Mouse (Mus musculus): ENCODE measurements around the gene Grin2a. TPM values are rescaled to one million over a fixed set of nuclear protein-coding genes. Genes with fewer than 3 reads are reported as not detected.

Gene Grin2a
- polyA plus RNA-seq, 1 experiment = 39.1 TPM

DNA sequence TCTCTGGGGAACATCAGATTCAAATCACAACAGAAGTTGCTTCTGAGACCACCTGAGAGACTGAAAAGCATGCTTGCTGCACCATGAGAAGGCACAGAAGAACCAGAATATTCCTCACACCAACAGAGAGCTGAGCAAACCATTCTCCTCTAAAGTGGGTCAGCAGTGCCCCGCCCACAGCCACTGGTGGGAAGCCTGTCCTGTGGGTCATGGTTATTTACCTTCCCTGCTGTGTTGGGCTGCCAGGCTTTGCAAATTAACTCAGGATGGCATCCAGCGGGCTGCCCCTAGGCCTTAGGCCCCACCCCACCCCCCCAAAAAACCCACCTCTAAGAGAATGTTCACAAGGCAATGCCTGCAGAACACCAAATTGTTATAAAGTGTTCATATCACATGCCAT lies 96.2 kb downstream of the Grin2a start:
- TF ChIP-seq POLR2A (IDR thresholded peaks at IDR 0.05; ENCODE audit: extremely low read depth, insufficient read depth, low read length) = no peak
- no peak for TF ChIP-seq CTCF (IDR thresholded peaks at IDR 0.05; ENCODE audit: extremely low read depth, insufficient read depth, low read length)
- peaks cover 4% of the 10 kb centered on the region for H3K4me1 ChIP-seq (ENCODE audit: control insufficient read depth, insufficient read depth, low read length)
- H3K4me3 ChIP-seq (ENCODE audit: insufficient read depth, low read length) = no peak overlapping the region
- no peak overlapping the region for H3K27ac ChIP-seq (ENCODE audit: insufficient read depth, low read length)

DNA sequence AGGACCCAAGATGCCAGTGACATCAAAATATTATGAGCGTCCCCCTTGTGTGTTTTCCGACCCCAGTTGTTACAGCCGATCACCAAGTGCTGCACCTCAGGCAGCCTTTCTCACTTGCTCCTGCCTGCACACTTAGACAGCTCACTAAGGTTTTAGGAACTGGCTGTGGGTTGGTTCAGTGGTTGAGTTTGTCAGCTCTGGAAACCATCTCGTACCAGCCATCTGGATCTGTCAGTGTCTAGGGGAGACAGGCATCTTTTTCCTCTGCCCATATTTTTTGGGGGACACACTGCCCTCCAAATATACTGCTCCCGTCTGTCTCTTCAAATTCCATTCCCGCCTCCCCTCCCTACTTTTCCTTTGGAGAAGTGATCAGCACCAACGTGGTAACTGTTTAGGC lies 99.8 kb downstream of the Grin2a start:
- Histone ChIP-seq H3K4me3 (ENCODE audit: insufficient read depth, low read length) (no peak overlapping the region), H3K4me1 (ENCODE audit: control insufficient read depth, insufficient read depth, low read length) (peaks cover 3% of the 10 kb centered on the region; the same call in 1 of the 2 replicates), H3K27ac (ENCODE audit: insufficient read depth, low read length) (no peak overlapping the region)
- TF ChIP-seq CTCF (IDR thresholded peaks at IDR 0.05; ENCODE audit: extremely low read depth, insufficient read depth, low read length) (no peak), POLR2A (IDR thresholded peaks at IDR 0.05; ENCODE audit: extremely low read depth, insufficient read depth, low read length) (no peak)

GRCm38 (mm10) chr16:9886155-9886554 lies 109.2 kb downstream of the Grin2a start:
- Histone ChIP-seq H3K27ac (ENCODE audit: insufficient read depth, low read length) (no peak overlapping the region), H3K4me1 (ENCODE audit: control insufficient read depth, insufficient read depth, low read length) (peaks cover 6% of the 10 kb centered on the region), H3K4me3 (ENCODE audit: insufficient read depth, low read length) (no peak overlapping the region)
- TF ChIP-seq CTCF (IDR thresholded peaks at IDR 0.05; ENCODE audit: extremely low read depth, insufficient read depth, low read length) (no peak), POLR2A (IDR thresholded peaks at IDR 0.05; ENCODE audit: extremely low read depth, insufficient read depth, low read length) (no peak)

GRCm38 (mm10) chr16:9884141-9884540 lies 111.2 kb downstream of the Grin2a start:
- TF ChIP-seq CTCF (IDR thresholded peaks at IDR 0.05; ENCODE audit: extremely low read depth, insufficient read depth, low read length) (no peak), POLR2A (IDR thresholded peaks at IDR 0.05; ENCODE audit: extremely low read depth, insufficient read depth, low read length) (no peak)
- Histone ChIP-seq H3K4me3 (ENCODE audit: insufficient read depth, low read length) (no peak overlapping the region), H3K4me1 (ENCODE audit: control insufficient read depth, insufficient read depth, low read length) (peaks cover 7% of the 10 kb centered on the region), H3K27ac (ENCODE audit: insufficient read depth, low read length) (no peak overlapping the region)

- Histone ChIP-seq H3K4me1 (ENCODE audit: control insufficient read depth, insufficient read depth, low read length) (peaks cover 8% of the 10 kb centered on the region), H3K4me3 (ENCODE audit: insufficient read depth, low read length) (no peak overlapping the region), H3K27ac (ENCODE audit: insufficient read depth, low read length) (no peak overlapping the region)
- TF ChIP-seq CTCF (IDR thresholded peaks at IDR 0.05; ENCODE audit: extremely low read depth, insufficient read depth, low read length) (no peak), POLR2A (IDR thresholded peaks at IDR 0.05; ENCODE audit: extremely low read depth, insufficient read depth, low read length) (no peak)
Observed at GRCm38 (mm10) chr16:9882420-9882819, 112.9 kb downstream of the Grin2a start.

- Histone ChIP-seq H3K27ac (ENCODE audit: insufficient read depth, low read length) (no peak overlapping the region), H3K4me1 (ENCODE audit: control insufficient read depth, insufficient read depth, low read length) (peaks cover 2% of the 10 kb centered on the region), H3K4me3 (ENCODE audit: insufficient read depth, low read length) (no peak overlapping the region)
- no peak for TF ChIP-seq POLR2A (IDR thresholded peaks at IDR 0.05; ENCODE audit: extremely low read depth, insufficient read depth, low read length)
- no peak for TF ChIP-seq CTCF (IDR thresholded peaks at IDR 0.05; ENCODE audit: extremely low read depth, insufficient read depth, low read length)
Observed at GRCm38 (mm10) chr16:9873001-9873400, 122.4 kb downstream of the Grin2a start.

- no peak overlapping the region for H3K4me3 ChIP-seq (ENCODE audit: insufficient read depth, low read length)
- peaks cover 8% of the 10 kb centered on the region for H3K4me1 ChIP-seq (ENCODE audit: control insufficient read depth, insufficient read depth, low read length)
- no peak for TF ChIP-seq POLR2A (IDR thresholded peaks at IDR 0.05; ENCODE audit: extremely low read depth, insufficient read depth, low read length)
- 0 out of 2 replicates have a peak, but pooled peaks have one; percentile 7 for TF ChIP-seq CTCF (IDR thresholded peaks at IDR 0.05; ENCODE audit: extremely low read depth, insufficient read depth, low read length)
- H3K27ac ChIP-seq (ENCODE audit: insufficient read depth, low read length) = no peak overlapping the region
Observed at GRCm38 (mm10) chr16:9865710-9866109, 129.7 kb downstream of the Grin2a start.

DNA sequence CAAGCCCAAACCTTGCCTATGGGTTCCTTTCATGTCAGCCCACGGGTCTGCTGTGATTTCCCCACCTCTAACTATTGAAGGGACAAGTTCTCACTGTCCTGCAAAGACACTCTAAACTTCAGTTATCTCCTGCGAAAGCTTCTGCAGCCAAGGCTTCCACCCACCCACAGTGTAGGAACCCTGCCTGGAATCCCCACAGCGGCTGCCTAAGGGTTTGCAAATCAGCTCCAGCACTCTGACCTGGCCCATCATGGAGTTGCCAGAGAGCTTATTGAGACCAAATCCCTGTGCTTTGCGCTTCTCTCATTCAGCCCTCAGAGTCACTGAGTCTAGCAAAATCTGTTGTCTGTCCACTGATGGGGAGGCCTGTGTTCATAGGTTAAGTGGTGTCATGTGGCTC lies 130.3 kb downstream of the Grin2a start:
- Histone ChIP-seq H3K4me3 (ENCODE audit: insufficient read depth, low read length) (no peak overlapping the region), H3K27ac (ENCODE audit: insufficient read depth, low read length) (no peak overlapping the region), H3K4me1 (ENCODE audit: control insufficient read depth, insufficient read depth, low read length) (peaks cover 8% of the 10 kb centered on the region)
- no peak for TF ChIP-seq POLR2A (IDR thresholded peaks at IDR 0.05; ENCODE audit: extremely low read depth, insufficient read depth, low read length)
- TF ChIP-seq CTCF (IDR thresholded peaks at IDR 0.05; ENCODE audit: extremely low read depth, insufficient read depth, low read length) = no peak

DNA sequence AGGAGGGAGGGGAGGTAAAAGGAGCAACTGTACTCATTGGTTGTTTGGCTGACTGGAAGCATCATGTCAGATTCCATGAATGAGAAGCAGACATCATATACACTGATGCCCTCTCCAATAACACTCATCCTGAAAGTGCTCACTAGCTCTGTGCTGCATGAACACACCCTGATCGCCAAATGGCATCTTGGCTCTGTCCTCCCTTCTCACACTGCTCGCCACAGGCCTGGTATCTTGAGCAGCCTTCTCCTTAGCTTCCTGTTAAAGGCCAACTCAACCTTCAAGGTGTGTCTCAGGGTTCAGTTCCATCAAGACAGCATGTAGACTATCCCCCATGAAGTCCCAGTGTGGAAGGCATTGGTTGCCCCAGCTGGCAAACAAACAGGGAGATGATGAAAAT lies 137.6 kb downstream of the Grin2a start:
- Histone ChIP-seq H3K27ac (ENCODE audit: insufficient read depth, low read length) (no peak overlapping the region), H3K4me1 (ENCODE audit: control insufficient read depth, insufficient read depth, low read length) (peaks cover 3% of the 10 kb centered on the region; the same call in 1 of the 2 replicates), H3K4me3 (ENCODE audit: insufficient read depth, low read length) (no peak overlapping the region)
- TF ChIP-seq CTCF (IDR thresholded peaks at IDR 0.05; ENCODE audit: extremely low read depth, insufficient read depth, low read length) = no peak
- TF ChIP-seq POLR2A (IDR thresholded peaks at IDR 0.05; ENCODE audit: extremely low read depth, insufficient read depth, low read length) = no peak

- no peak overlapping the region for H3K27ac ChIP-seq (ENCODE audit: insufficient read depth, low read length)
- H3K4me1 ChIP-seq (ENCODE audit: control insufficient read depth, insufficient read depth, low read length) = peaks cover 7% of the 10 kb centered on the region
- TF ChIP-seq CTCF (IDR thresholded peaks at IDR 0.05; ENCODE audit: extremely low read depth, insufficient read depth, low read length) (no peak), POLR2A (IDR thresholded peaks at IDR 0.05; ENCODE audit: extremely low read depth, insufficient read depth, low read length) (no peak)
Observed at GRCm38 (mm10) chr16:9851265-9851988, 143.9 kb downstream of the Grin2a start.

More at GRCm38 (mm10) chr16:9851265-9851988, 143.9 kb downstream of the Grin2a start:
- no peak overlapping the region for H3K4me3 ChIP-seq (ENCODE audit: insufficient read depth, low read length)
